Mouse (Mus musculus): ENCODE data around the gene Adgrd1. TPM values are rescaled to one million over a fixed set of nuclear protein-coding genes. Genes with fewer than 3 reads are reported as not detected.

Gene Adgrd1
- polyA plus RNA-seq, 1 experiment from 2014 or later: not detected

DNA sequence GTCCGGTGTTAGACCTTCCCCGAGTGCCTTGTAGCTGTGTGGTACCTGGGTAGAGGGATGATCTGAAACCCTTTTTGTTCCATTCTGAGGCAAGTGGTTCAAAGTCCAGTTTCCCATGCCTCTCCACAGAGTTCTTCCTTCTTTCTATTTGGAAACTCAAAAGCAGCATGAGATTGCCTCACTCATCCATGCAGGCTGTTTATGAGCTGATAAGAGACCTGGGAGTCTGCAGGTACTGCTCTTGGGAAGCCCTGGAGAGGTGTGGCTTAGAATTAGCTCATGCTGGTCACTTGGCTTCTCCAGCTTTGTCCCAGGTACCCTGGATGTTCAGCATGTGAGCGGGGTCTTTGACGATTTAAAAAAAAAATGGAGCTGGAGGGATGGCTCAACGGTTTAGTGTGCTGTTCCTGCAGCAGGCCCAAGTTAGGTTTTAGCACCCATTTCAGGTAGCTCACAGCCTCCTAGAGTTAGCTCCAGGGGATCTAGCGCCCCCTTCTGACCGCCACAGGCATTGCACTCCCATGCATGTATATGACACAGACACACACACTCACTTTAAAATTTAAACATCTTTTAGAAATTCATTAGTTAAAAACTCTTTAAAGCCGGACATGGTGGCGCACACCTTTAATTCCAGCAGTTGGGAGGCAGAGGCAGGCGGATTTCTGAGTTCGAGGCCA lies 65.0 kb downstream of the Adgrd1 start:
- H3K27me3 ChIP-seq (replicated peaks; ENCODE audit: control insufficient read depth, insufficient read depth, low read length): no peaks in the 10 kb centered on the region
- DNase-seq (ENCODE audit: low spot score): no peak
- H3K9ac ChIP-seq (ENCODE audit: low read depth, low read length): no peak overlapping the region
- WGBS: 69% methylated on average over 11 of the region's 11 CpGs
- H3K4me2 ChIP-seq: no peak overlapping the region
- H3K36me3 ChIP-seq (ENCODE audit: control insufficient read depth, insufficient read depth, low read length): no peaks in the 10 kb centered on the region
- H3K27ac ChIP-seq (ENCODE audit: low read depth, low read length): no peak overlapping the region
- no peak overlapping the region for H3K4me3 ChIP-seq (ENCODE audit: low read depth, low read length)
- no peaks in the 10 kb centered on the region for H3K4me1 ChIP-seq (replicated peaks; ENCODE audit: control insufficient read depth, insufficient read depth, low read length)
- no peak for ATAC-seq (replicated peaks; ENCODE audit: low FRiP score)
- H3K9me3 ChIP-seq (ENCODE audit: control insufficient read depth, low read length): no peaks in the 10 kb centered on the region

DNA sequence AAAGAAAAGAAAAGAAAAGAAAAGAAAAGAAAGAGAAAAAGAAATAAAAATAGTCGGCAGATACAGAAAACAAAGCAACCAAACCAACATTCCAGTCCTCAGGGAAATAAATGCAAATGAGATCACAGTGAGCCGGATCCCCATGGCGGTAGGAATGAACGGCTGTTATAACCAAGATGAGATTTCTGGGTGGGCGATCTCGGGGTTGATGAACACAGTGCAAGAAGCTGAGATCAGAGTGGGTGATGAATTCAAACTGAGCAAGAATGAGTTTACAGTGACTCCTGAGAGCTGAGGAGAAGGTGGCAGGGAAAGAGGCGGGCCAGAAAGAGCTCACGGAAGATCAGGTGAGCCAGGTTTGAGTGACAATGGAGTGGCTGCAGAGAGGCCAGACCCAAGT lies 66.9 kb downstream of the Adgrd1 start:
- Histone ChIP-seq H3K27ac (ENCODE audit: low read depth, low read length) (no peak overlapping the region), H3K27me3 (replicated peaks; ENCODE audit: control insufficient read depth, insufficient read depth, low read length) (no peaks in the 10 kb centered on the region), H3K4me3 (ENCODE audit: low read depth, low read length) (no peak overlapping the region), H3K9me3 (ENCODE audit: control insufficient read depth, low read length) (no peaks in the 10 kb centered on the region), H3K4me1 (replicated peaks; ENCODE audit: control insufficient read depth, insufficient read depth, low read length) (no peaks in the 10 kb centered on the region), H3K4me2 (no peak overlapping the region), H3K36me3 (ENCODE audit: control insufficient read depth, insufficient read depth, low read length) (no peaks in the 10 kb centered on the region), H3K9ac (ENCODE audit: low read depth, low read length) (no peak overlapping the region)
- ATAC-seq (replicated peaks; ENCODE audit: low FRiP score) (no peak), DNase-seq (ENCODE audit: low spot score) (no peak)
- 72% methylated on average over 8 of the region's 8 CpGs for WGBS

DNA sequence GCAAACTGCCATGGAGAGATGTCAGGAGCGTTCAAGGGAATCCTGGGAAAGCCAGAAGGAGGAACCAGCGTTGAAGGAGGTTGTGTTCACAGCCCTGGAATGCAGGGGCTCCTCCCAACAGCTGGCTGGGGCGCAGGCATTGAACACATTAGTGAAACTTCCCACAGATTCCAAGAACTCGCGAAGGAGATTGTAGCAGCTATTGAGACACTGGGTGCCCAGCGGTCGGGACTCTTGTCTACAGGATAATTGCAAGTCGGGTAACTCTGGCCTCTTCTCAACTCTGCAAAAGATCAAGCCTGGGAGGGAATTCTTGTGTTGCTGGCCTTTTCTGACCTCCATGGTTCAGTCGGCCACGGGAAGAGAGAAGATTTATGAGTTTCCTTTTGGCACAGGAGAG lies 67.5 kb downstream of the Adgrd1 start:
- Histone ChIP-seq H3K4me3 (ENCODE audit: low read depth, low read length) (no peak overlapping the region), H3K27me3 (replicated peaks; ENCODE audit: control insufficient read depth, insufficient read depth, low read length) (no peaks in the 10 kb centered on the region), H3K36me3 (ENCODE audit: control insufficient read depth, insufficient read depth, low read length) (no peaks in the 10 kb centered on the region), H3K9me3 (ENCODE audit: control insufficient read depth, low read length) (no peaks in the 10 kb centered on the region), H3K4me1 (replicated peaks; ENCODE audit: control insufficient read depth, insufficient read depth, low read length) (no peaks in the 10 kb centered on the region), H3K9ac (ENCODE audit: low read depth, low read length) (no peak overlapping the region), H3K4me2 (no peak overlapping the region), H3K27ac (ENCODE audit: low read depth, low read length) (no peak overlapping the region)
- 49% methylated on average over 10 of the region's 10 CpGs for WGBS
- DNase-seq (ENCODE audit: low spot score): no peak
- no peak for ATAC-seq (replicated peaks; ENCODE audit: low FRiP score)

DNA sequence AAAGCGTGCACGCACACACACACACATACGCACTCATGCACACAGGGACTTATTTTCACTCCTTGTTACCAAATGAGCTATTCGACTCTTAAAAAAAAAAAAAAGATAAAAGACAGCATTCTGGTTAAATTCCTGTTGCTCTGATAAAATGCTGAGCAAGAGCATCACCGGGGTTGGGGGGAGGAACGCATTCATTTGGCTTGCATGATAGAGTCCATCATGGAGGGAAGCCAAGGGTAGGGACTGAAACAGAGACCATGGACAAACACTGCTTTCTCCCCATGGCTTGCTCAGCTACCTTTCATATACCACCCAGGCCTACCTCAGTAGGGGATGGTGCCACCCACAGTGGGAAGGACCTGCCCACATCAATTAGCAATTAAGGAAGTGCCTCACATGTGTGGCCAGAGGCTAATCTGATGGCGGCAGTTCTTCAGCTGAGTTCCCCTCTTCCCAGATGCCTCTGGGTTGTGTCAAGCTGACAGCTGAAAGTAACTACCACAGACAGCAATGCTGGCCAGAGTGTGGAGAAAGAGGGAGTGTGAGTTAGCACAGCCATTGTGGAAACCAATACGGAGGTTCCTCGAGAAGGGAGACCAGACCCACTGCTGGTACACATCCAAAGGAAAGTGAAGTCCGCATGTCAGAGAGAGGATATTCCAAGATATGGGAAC lies 68.5 kb downstream of the Adgrd1 start:
- Histone ChIP-seq H3K9ac (ENCODE audit: low read depth, low read length) (no peak overlapping the region), H3K36me3 (ENCODE audit: control insufficient read depth, insufficient read depth, low read length) (no peaks in the 10 kb centered on the region), H3K4me1 (replicated peaks; ENCODE audit: control insufficient read depth, insufficient read depth, low read length) (0 out of 2 replicates have a peak, but pooled peaks cover 2% of the 10 kb centered on the region), H3K9me3 (ENCODE audit: control insufficient read depth, low read length) (no peaks in the 10 kb centered on the region), H3K27me3 (replicated peaks; ENCODE audit: control insufficient read depth, insufficient read depth, low read length) (no peaks in the 10 kb centered on the region), H3K4me2 (no peak overlapping the region), H3K27ac (ENCODE audit: low read depth, low read length) (no peak overlapping the region), H3K4me3 (ENCODE audit: low read depth, low read length) (no peak overlapping the region)
- DNase-seq (ENCODE audit: low spot score): no peak
- 70% methylated on average over 10 of the region's 10 CpGs for WGBS
- ATAC-seq (replicated peaks; ENCODE audit: low FRiP score): no peak

DNA sequence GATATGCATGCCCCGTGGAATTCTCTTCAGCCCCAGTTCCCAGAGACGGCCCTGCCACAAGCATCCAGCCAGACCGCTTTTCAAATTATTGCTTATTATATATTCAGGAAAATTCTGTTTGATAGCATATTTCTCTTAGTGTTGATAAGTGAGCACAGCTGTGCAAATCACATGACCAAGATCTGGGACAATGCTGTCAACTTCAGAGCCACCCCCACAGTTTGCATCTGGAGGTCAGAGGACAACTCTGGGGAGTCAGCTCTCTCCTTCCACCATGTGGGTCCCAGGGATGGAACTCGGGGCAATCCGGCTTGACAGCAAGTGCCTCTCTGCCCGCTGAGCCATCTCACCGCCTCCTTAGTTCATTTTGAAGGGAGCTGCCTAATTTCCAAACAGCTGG lies 69.0 kb downstream of the Adgrd1 start:
- DNase-seq (ENCODE audit: low spot score): no peak
- WGBS: 63% methylated on average over 7 of the region's 7 CpGs
- H3K4me2 ChIP-seq: no peak overlapping the region

DNA sequence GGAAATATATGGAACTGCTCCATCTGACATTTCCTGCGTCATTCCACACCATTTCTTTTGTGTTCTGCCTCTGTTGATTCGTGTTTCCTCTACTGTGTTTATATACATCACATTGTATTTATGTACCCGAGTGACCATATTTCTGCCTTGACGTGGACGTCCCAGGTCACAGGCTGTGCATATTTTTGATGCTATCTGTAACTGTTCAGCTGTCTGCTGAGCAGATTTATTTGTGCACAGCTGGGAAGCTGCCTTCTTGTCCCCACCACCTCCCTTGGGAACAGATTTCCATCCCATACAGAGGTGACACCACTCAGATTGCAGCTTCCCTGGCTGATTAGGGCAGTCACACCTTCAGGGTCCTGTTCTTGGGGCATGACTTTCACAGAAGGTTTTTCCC lies 72.5 kb downstream of the Adgrd1 start:
- no peak for ATAC-seq (replicated peaks; ENCODE audit: low FRiP score)
- Histone ChIP-seq H3K9ac (ENCODE audit: low read depth, low read length) (no peak overlapping the region), H3K4me2 (no peak overlapping the region), H3K4me1 (replicated peaks; ENCODE audit: control insufficient read depth, insufficient read depth, low read length) (0 out of 2 replicates have a peak, but pooled peaks cover 2% of the 10 kb centered on the region), H3K4me3 (ENCODE audit: low read depth, low read length) (no peak overlapping the region), H3K36me3 (ENCODE audit: control insufficient read depth, insufficient read depth, low read length) (no peaks in the 10 kb centered on the region), H3K9me3 (ENCODE audit: control insufficient read depth, low read length) (no peaks in the 10 kb centered on the region), H3K27ac (ENCODE audit: low read depth, low read length) (no peak overlapping the region), H3K27me3 (replicated peaks; ENCODE audit: control insufficient read depth, insufficient read depth, low read length) (no peaks in the 10 kb centered on the region)
- WGBS: 63% methylated on average over 5 of the region's 5 CpGs
- DNase-seq (ENCODE audit: low spot score): no peak

More for the DNA sequence above, 69.0 kb downstream of the Adgrd1 start:
- H3K27ac ChIP-seq (ENCODE audit: low read depth, low read length): no peak overlapping the region
- no peak for ATAC-seq (replicated peaks; ENCODE audit: low FRiP score)
- H3K9me3 ChIP-seq (ENCODE audit: control insufficient read depth, low read length): no peaks in the 10 kb centered on the region
- H3K27me3 ChIP-seq (replicated peaks; ENCODE audit: control insufficient read depth, insufficient read depth, low read length): no peaks in the 10 kb centered on the region
- no peak overlapping the region for H3K4me3 ChIP-seq (ENCODE audit: low read depth, low read length)
- no peak overlapping the region for H3K9ac ChIP-seq (ENCODE audit: low read depth, low read length)
- H3K4me1 ChIP-seq (replicated peaks; ENCODE audit: control insufficient read depth, insufficient read depth, low read length): 0 out of 2 replicates have a peak, but pooled peaks cover 2% of the 10 kb centered on the region
- H3K36me3 ChIP-seq (ENCODE audit: control insufficient read depth, insufficient read depth, low read length): no peaks in the 10 kb centered on the region

DNA sequence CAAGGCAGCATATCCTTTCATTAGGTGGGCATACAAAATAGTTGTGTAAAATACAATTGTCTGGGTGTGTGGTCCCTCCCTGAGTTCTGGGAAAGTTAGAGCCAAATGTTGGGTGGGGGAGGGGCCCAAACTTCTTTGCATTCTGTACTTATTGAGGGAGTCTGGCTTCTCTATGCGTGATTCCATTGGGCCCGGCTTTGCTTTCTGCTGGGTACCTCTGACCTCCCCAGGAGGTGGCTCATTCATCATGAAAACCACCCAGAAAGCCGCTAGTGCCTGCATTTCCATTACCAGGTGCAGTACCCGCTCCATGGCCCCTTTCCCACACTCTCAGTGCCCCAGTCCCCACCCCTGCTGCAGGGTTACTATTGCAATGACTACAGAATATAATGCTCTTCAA lies 73.0 kb downstream of the Adgrd1 start:
- Histone ChIP-seq H3K9ac (ENCODE audit: low read depth, low read length) (no peak overlapping the region), H3K9me3 (ENCODE audit: control insufficient read depth, low read length) (no peaks in the 10 kb centered on the region), H3K4me2 (no peak overlapping the region), H3K27ac (ENCODE audit: low read depth, low read length) (no peak overlapping the region), H3K4me1 (replicated peaks; ENCODE audit: control insufficient read depth, insufficient read depth, low read length) (0 out of 2 replicates have a peak, but pooled peaks cover 2% of the 10 kb centered on the region), H3K36me3 (ENCODE audit: control insufficient read depth, insufficient read depth, low read length) (no peaks in the 10 kb centered on the region), H3K27me3 (replicated peaks; ENCODE audit: control insufficient read depth, insufficient read depth, low read length) (no peaks in the 10 kb centered on the region), H3K4me3 (ENCODE audit: low read depth, low read length) (no peak overlapping the region)
- WGBS: 38% methylated on average over 4 of the region's 4 CpGs
- DNase-seq (ENCODE audit: low spot score) (no peak), ATAC-seq (replicated peaks; ENCODE audit: low FRiP score) (no peak)

DNA sequence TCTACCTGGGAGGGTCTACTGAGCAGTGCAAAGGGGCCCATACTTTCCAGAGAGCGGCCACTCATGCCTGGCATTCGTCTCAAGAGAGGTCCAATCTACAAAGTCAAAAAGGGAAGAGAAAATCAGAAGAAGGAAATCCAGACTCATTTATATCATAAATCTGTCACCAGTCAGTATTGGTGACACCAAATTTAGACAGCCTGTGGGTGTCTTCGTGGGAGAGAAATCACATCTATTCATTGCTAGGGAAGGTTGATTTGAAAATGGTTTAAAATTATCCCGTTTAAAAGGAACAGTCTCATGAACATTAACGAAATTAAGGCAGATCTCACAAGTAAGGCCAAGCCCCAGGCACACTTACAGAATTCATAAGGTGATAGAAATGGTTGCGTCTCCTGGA lies 76.0 kb downstream of the Adgrd1 start:
- 0 out of 2 replicates have a peak, but pooled peaks cover 2% of the 10 kb centered on the region for H3K4me1 ChIP-seq (replicated peaks; ENCODE audit: control insufficient read depth, insufficient read depth, low read length)
- H3K9me3 ChIP-seq (ENCODE audit: control insufficient read depth, low read length): no peaks in the 10 kb centered on the region
- H3K4me2 ChIP-seq: no peak overlapping the region
- no peak overlapping the region for H3K9ac ChIP-seq (ENCODE audit: low read depth, low read length)
- H3K36me3 ChIP-seq (ENCODE audit: control insufficient read depth, insufficient read depth, low read length): no peaks in the 10 kb centered on the region
- H3K27ac ChIP-seq (ENCODE audit: low read depth, low read length): no peak overlapping the region
- no peak overlapping the region for H3K4me3 ChIP-seq (ENCODE audit: low read depth, low read length)
- 78% methylated on average over 6 of the region's 6 CpGs for WGBS
- no peak for DNase-seq (ENCODE audit: low spot score)
- no peaks in the 10 kb centered on the region for H3K27me3 ChIP-seq (replicated peaks; ENCODE audit: control insufficient read depth, insufficient read depth, low read length)
- no peak for ATAC-seq (replicated peaks; ENCODE audit: low FRiP score)

DNA sequence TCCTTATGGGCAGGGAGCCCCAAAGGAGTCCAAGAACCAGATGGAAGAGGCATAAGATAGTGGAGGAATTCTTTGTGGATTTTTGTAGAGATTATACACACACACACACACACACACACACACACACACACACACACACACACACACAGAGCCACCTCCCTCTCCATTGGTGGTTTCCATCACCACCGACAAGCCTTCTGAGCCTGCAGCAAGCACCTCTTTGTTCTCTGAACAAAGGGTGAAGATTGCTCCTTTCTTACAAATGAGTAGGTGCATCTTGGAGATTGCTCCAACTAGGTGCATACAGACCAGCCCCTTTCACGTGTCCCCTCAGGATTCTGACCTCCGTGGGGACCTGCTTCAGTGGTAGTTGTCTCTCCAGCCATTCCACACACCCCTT lies 79.4 kb downstream of the Adgrd1 start:
- no peak overlapping the region for H3K4me2 ChIP-seq
- ATAC-seq (replicated peaks; ENCODE audit: low FRiP score) (no peak), DNase-seq (ENCODE audit: low spot score) (no peak)
- no peaks in the 10 kb centered on the region for H3K36me3 ChIP-seq (ENCODE audit: control insufficient read depth, insufficient read depth, low read length)
- WGBS: 49% methylated on average over 3 of the region's 3 CpGs
- H3K9me3 ChIP-seq (ENCODE audit: control insufficient read depth, low read length): no peaks in the 10 kb centered on the region
- no peak overlapping the region for H3K27ac ChIP-seq (ENCODE audit: low read depth, low read length)
- peaks cover 3% of the 10 kb centered on the region; the same call in 1 of the 2 replicates for H3K27me3 ChIP-seq (replicated peaks; ENCODE audit: control insufficient read depth, insufficient read depth, low read length)
- no peak overlapping the region for H3K9ac ChIP-seq (ENCODE audit: low read depth, low read length)
- no peak overlapping the region for H3K4me3 ChIP-seq (ENCODE audit: low read depth, low read length)
- peaks cover 3% of the 10 kb centered on the region; the same call in 1 of the 2 replicates for H3K4me1 ChIP-seq (replicated peaks; ENCODE audit: control insufficient read depth, insufficient read depth, low read length)
